Mouse (Mus musculus) thymus, postnatal 4 days (tissue): ENCODE measurements around the gene Trim2.

Source experiments
- DNase-seq: peaks from one replicate; pipeline ENCODE4 v3.0.0; 2021

Trim2 gene

DNA sequence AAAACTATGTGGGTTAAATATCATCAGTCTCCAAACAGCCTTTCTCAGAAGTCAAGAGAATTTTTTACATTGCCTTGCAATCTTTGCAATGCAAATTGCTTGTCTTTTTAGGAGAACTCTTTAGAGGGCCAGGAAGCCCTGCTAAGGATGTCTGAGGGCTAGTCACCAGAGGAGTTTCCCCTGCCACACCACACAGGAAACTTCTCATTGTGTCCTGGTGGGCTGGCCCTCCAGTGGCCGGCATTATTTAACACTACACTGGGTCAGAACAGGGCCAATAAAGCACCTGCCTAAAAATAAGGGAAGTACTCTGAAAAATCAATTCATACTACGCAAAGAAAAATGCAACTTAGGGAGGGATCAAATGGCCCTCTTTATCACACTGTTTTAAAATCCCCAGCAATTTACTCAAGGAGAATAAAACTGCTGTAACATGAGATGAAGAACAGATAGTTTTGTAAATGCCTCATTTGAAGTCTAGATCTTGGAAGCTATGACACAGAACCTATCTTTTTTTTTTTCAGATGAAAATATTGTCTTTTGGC is 87.4 kb downstream of the Trim2 start:
- no peak for DNase-seq

DNA sequence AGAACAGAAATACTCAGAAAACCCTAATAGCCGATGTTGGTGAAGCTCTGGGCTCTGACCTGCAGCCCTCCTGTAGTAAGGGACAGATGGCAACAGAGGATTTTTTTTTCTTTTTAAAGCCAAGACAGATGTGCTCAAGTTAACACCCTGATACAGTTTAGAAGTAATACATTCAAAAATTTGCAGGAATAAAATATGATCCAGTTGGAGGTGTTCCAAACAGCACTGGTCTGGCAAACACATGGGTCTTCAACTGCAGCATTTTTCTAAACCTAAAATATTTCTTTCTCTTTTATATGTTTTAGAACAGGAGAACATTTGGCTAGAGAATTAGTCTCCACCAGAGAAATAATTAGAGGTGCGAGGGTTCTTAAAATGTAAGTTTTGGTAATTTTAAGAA is 88.2 kb downstream of the Trim2 start:
- DNase-seq = no peak

DNA sequence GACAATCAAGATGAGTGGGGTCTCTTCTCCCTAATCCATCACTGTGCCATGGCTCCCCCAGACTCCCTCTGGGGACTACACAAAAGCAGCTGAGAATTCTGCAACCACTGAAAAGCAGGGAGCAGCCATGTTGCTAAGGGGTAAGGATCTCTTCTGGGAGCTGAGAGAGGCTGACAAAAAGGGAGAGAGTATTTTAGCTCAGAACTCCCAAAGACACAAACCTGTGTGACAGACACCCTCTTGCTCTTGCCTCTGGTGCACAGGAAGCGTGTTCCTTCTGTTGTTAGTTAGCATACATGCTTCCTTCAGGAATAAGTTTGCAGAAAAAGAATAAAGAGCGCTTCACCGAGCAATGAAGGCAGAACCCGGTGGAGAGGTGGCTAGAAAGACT is 88.7 kb downstream of the Trim2 start:
- DNase-seq = no peak

DNA sequence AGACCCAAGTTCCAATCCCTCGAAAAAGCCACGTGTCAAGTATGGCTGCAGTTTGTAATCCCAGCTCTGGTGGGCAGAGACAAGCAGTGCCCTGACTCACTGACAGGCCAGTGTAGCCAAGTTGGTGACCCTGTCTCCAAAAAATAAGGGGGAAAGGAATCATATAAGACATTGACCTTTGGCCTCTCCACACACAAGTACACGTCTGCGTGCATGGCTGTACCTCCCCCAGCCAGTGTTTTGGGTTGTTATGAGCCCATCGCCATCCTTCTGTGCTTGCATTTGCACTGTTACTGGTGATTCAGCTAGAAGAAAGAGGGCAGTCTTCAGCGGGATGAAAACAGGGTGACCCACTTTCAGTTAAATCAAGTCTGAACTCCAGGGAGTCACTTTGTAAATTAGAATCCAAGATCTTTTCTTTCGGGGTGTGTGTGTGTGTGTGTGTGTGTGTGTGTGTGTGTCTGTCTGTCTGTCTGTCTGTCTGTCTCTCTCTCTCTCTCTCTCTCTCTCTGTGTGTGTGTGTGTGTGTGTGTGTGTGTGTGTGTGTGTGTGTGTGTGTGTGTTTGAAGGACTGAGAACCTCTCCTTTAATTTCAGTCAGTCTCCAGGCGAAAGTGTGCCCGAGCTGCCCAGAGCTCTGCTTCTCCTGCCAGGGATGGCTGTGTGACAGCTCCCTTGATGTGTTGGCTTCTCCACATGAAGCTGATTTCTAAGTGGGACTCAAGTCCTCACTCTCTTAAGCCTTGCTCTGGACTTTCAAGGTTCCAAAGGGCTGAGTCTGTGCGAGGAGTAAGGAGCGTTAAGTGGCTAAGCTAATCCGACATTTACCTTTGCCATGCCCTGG is 89.3 kb downstream of the Trim2 start:
- no peak for DNase-seq

DNA sequence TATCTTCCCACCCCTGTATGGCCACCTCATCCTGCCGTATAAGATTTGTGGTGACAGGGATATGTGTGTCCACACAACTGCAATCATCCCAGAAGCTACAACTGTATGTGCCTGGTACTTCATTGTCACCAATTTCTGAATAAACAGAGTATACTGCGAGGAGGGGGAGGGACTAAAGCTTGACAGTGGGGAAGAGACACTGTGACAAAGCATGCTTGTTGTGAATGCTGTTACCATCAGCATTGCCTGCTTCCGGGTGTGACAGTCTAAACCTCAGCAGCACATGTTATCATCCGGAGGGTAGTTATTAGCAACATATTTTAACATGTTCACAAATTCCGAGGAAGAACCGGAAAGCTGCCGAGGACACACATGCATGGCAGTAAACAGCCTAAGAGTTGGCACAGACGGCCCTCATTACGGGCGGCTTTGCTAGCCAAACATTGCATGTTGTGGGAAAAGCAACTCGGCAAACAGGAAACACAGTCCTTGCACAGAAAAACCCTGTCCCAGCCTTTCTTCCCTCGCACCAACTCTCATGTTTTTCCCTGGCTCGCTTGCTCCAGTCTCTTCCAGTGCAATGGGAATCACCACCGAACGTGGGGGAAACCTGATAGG is 90.8 kb downstream of the Trim2 start:
- DNase-seq = no peak

DNA sequence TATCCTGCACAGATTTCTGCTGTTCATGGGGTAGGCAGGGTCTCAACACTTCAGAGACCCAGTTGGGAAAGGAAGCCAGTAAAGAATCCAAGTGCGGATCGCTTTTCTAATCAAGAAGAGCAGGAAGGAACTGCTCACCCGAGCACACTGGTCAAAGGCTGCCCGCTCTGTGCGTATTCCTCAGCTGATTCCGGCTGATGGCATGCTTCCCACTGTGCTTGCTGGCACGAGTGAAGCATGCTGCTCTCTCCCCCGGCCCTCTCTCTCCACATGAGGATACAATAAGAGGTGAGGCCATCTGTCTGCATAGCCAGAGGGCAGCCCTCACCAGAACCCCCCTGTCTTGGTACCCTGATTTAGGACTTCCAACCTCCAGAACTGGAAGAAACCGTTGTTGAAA is 91.4 kb downstream of the Trim2 start:
- DNase-seq = no peak

DNA sequence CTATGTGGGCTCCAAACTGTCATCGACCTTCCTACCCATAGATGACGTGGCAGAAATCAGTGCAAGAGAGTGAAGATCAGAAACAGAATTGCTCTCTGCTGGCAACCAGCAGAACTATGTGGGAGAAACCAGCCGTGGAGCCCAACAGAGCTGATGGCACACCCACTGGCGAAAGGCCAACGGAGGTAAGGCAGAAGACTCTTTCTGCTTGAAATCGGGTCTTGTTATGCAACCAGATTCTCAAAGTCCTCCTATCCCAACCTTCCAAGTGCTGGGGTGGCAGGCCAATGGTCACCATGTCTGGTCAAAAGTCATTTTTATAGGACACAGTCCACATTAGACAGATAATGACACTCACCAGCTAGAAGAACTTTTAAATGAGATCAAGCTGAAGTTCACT is 92.2 kb downstream of the Trim2 start:
- no peak for DNase-seq

DNA sequence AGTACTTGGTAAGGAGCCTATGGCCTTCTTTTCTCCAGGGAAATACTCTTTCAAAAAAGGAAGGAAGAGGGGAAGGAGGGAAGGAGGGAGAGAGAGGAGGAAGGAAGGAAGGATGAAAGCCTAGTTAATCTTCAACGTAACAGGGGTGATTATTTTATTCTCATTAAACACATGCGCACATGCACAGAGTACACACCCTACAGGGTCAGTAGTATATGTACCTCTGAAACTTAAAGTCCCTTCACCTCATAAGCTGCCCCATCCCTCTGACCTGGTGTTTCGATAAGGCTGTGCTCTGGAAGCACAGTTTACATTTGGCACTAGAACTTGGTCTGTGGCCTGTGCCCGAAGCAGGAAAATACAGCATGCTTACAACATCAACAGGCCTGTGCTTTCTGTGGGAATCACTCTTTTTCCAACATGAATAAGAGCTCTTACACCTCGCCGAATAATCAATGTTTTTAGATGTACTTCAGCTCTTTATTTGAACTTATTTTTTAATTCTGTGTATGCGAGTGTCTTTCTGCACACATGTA is 95.3 kb downstream of the Trim2 start:
- DNase-seq = no peak

DNA sequence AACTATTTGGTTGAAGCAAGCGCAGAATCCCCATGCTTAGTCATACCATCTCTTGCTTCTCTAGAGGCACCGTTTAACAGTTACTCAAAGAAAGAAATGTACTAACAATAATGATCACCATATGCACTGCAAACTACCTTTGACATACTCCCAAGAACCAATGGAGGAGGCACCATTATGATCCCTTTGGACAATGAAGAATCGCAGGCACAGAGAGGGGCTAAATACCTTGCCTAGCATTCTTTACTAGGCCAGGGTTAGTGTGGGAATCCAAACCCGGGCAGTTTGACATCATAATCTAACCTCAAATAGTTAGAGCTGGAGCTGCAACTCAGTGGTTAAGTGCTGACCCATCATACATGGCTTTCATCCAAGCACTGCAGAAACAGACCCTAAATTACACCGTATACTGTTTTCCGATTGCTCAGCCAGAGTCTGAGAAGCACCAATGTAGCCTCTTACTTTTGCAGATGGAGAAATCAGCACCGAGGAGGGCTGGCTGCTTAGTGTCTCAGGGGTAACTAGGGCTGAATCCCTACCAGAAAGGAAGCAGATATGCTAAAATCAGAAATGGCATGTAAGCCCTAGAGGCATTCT is 97.7 kb downstream of the Trim2 start:
- no peak for DNase-seq

DNA sequence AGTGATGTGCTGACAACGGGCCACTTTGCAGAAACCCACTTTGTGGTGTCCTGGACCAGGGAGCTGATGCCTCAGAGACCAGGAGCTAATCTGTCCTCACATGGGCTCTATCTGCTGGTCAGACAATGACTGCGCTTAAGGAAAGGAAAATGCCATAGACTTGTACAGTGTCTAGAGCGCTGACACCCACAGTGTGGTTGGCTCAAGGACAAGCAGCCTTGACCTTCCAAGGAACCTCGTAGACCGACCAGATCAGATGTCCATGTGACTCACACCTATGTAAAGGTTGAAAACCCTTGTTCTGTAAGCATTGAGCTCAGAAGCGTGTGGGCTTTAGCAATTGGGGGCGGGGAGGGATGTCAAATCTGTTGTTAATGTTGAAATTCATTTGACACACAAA is 98.2 kb downstream of the Trim2 start:
- no peak for DNase-seq

DNA sequence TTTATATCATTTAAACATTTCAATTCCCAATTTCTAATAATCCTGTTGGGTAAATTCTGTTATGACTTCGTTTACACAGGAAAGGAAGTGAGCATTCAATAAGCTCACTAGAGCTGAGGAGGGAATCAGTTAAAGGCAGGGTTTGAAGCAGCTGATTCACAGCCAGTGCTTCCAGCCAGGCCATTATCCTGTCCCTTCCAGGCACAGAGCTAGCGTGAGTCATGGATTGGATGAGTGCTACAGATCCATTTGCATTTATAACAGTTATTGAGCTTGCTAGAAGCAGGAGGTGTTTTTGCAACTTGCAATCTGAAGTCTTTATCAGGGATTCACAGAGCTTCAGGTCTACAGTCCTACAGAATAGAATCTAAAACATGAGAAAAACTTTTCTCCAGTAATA is 99.3 kb downstream of the Trim2 start:
- DNase-seq = no peak

DNA sequence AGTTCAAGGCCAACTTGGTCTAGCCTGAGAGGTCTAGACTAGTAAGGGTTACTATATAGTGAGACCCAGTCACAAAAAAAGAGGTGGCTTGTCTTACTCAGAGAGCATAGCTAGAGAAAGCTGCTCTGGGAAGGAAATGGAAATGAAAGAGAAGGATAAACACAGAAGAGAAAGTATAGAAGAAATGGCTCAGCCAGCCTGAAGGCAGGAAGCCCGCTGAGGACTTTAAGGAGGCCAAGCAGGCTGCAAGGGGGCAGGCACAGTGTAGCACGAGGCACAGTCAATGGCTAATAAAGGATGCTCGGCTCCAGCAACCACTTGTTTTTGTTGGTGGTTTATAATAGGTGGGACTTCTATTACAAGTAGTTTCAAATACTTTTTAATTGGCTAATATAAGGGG is 100.6 kb downstream of the Trim2 start:
- no peak for DNase-seq

DNA sequence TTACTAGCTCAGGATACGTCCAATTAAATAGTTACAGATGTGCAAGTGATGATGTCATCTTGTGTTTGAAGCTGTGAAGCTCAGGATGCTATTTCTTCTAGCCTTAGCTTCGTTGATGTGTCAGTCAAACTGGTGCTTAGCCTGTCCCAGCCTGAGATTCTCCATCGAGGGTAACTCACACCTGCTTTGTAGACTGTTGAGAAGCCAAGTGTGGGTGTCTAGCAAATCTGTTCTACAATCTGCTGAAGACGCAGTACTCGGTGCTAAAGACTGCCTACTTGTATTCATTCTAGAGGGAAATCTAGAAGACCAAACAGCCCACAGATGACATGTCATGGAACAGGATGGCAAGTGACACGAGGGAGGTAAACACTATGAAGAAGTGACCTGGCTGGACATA is 101.0 kb downstream of the Trim2 start:
- DNase-seq = no peak

DNA sequence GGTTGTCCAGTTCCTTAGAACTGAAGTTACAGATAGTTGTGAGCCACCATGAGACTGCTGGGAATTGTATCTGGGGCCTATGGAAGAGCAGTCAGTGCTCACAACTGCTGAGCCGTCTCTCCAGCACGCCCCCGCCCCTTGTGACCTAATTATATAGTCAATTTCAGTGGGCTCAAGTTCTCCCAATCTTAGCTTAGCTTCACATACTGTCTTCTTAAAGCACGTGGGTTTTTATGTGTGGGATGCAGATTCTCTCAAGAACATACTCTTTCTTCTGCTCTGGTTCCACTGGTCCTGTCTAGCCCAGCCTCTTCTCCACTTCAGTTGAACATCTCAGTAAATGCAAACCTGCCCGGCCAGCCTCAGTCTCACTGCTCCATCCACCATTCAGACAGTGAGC is 102.0 kb downstream of the Trim2 start:
- no peak for DNase-seq

DNA sequence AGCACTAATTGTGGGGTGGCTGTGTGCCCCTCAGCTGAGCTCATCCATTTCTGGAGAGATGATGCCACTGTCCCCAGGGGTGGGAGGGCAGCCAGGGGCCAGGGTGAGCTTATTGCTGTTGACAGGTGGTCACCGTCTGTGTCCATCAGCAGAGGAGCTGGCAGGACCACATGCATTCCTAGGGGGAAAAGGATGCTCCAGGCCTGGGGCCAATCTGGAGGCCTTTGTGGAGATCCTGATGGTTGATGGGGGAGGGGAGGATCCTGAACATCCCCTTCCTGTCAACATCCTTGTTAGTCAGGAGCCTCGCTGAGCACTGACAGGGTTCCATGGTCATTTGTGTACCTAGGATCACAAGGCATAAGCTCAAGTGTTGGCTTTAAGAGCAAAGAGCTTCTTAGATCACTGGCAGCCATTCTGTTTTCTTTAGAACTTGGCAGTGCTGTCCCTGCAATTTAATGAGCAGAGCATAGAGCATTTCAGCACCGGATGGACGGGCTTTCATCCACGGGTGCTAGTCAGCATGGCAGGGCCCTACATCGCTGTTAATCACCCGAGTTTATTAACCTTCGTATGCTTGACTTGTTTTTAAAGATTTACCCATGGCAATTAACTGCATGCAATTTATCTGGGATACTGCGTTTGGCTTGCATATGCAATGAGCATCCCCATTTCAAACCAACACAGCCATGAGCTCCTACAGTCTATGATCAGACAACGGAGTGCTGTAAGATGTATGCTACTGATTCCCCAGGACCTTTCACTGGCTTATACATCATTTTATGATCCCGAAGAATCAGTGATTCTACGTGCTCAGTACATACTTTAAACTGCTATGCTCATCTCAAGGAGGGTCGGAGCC is 105.9 kb downstream of the Trim2 start:
- DNase-seq = no peak

DNA sequence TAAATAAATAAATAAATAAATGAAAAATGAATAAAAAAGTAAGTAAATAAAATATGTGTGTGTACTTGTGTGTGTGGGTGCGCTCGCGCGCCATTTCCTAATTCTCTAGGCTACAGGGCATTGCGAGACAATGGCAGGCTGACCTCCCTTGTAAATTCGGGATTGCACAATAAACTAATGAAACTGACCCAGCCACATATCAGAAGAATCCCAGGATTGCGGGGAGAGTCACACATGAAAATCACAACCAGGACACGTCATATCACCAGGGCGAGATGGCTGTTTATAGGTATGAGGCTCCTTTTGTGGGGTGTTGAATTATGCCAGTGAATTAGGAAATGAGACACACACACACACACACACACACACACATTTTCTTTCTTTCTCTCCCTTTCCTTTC is 107.2 kb downstream of the Trim2 start:
- no peak for DNase-seq

DNA sequence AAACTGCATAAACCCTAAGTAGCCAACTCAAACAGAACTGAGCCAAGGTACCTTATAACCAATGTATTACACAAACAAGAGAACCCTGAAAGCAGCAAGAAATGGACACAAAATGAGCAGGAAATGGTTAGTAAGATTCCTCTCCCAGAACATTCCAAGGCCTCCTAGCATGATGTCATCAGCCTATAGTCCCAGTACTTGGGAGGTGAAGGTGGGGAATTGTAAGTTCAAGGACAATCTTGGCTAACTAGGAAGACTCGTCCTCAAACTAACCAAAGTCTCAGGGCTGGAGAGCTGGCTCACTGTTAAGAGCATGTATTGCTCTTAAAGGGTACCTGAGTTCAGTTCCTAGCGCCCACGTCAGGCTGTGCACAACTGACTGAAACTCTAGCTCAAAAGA is 108.4 kb downstream of the Trim2 start:
- DNase-seq = no peak

DNA sequence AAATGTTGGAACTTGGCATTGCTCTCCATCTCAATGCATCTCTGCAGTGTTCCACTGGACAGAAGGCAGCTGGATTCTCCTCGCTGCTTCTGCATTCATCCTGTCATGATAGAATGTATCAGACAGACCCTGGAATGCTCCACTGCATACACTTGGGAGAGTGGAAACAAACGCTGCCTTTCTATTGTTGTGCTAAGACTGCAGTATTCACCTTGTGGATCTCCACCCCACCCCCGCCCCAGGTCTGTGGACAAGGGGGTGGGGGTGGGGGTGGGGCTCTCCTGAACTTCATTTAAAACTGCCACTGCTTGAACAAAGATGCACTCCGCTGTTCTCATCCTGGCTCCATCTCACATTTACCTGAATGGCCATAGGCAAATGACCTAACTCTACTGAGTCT is 112.8 kb downstream of the Trim2 start:
- DNase-seq = no peak

DNA sequence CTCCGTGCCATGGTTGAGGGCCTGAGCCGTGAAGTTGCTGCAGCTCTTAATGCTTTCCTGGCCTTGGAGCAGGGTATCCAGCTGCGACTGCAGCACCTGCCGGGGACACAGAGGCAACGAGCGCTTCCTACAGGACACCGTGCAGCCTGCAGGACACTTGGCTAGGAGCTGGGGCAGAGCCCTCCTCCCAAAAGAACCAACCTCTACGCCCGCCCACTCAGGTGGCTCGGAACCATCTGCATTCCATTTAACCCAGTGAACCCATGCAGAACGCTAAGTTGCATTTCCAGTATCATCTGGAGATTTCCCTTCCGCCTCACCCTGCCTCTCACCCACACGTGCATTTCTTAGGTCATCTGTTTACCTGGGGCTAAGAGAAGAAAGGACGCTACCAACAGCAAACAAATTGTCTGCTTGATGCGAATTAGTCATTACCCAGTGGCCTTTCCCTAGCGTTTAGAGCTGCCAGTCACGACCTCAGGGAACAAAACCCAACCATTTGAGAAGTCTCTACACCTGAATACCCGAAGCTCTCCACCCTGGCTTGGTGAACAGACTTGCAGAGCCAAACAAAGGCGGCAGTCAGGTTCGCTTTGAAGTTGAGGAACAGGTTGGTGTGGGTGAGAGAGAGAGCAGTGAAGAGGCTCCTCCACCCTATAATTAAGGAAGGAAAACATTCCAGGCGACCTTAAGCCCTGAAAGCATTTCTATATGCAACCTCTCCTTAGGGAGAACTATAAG is 115.4 kb downstream of the Trim2 start:
- DNase-seq = peak; percentile 15

DNA sequence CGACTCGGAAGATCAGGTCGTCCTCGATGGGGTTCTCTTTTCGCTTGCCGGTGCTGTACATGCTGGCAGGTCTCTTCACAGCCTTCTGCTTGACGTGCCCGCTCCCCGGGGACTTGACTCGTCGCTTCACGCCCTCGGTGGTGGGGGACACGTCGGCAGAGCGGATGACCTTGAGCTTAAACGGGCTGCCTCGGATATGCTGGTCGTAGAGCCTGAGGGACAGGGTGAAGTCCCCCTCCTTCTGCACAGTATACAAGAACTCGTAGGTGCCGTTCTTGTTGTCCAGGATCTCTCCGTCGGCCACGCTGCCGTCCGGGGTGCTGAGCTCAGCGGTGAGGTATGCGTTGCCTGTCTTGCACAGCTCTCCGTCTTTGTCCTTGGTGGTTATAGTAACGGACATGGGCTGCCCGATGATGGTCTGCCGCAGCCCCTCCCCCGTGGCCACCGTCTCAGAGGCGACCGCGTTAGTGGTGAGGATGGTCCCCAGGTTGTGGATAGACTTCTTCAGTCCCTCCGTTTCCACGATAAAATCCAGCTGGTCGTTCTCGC is 116.1 kb downstream of the Trim2 start:
- peak; percentile 42 for DNase-seq

DNA sequence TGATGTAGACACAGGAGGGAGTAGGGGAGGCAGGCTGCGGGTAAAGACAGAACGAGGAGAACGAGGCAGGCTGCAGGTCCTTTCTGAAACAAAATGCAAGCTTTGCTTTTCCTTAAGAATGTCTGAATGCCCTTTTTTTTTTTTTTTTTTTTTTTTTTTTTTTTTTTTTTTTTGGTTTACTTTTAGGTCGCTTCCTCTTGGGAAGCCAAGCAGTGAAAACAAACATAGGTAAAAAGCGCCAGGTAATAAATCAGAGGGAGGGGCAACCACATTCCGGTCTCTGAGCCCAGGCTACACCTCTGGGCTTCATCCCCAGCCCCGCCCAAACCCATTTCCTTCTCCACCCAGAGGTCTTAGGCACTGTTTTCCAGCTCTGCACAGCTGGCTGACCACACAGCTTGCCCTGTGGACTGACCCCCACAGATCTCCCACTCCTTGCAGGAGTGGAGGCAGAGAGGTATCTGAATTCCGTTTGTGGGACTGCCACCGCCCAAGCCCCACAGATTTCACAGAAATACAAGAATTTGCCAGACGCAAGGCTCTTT is 117.0 kb downstream of the Trim2 start:
- DNase-seq = no peak

DNA sequence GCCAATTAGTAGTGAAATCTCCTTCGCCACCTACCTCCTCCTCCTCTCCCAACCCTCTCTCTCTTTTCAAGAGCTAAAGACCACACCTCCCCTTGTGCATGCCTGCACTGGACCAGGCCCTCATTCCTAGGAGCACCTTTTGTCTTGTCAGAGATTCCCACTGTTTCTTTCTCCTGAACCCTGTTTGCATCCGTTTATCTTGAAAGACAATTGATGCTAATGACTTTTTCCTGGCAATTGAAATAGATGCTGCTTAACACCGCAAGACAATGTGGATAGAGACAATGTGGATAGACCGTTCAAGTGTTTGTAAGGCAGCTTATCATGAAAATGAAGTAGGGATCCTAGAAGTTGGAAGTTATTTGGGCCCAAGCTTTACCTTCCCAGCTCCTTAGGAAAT is 125.0 kb downstream of the Trim2 start:
- no peak for DNase-seq
